Mouse (Mus musculus) frontal cortex, postnatal 25 days (tissue): Measurements from ENCODE around the gene Cst7.

ENCODE experiments used
- DNase-seq, 2 experiments: peaks; one replicate each; pipeline ENCODE4 v3.0.0; 2022; ENCODE audit warnings: low spot score in 2 of 2

Gene Cst7

DNA sequence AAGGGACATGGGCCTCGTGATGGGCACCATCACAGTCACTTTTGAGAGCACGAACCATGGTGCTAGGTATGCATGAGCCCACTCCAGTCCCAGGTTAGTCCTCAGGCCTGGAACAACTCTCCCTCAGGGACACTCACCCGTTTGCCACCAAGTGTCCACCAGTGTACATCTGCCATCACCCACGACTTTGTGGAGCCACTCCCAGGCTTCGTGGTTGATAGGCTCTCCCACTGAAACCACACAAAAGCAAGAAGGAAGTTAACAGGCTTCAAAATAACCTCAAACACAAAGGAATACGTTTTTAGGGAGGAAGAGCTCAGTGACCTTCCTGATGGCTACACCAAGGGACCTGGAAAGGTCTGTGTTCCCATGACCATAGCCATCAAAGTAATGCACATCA, 56.9 kb downstream of the Cst7 start:
- no peak for DNase-seq
